Mouse (Mus musculus): ENCODE results near the gene Gbp7.
"Not testable (repeated sequence)": the region's sequence is repeated elsewhere in the genome, so short reads cannot be mapped to it uniquely, and the experiment has no call there.

Gene Gbp7

GRCm38 (mm10) chr3:142560296-142560948 is 30.3 kb downstream of the Gbp7 start:
- DNase-seq (ENCODE audit: low read depth, low spot score), result no peak

- no peak for DNase-seq (ENCODE audit: low read depth, low spot score)
Measured at GRCm38 (mm10) chr3:142561045-142561646, 31.0 kb downstream of the Gbp7 start.

- DNase-seq (ENCODE audit: low read depth, low spot score), result no peak
Measured at GRCm38 (mm10) chr3:142561666-142562065, 31.5 kb downstream of the Gbp7 start.

- DNase-seq (ENCODE audit: low read depth, low spot score), result not testable (repeated sequence)
Measured at GRCm38 (mm10) chr3:142567490-142567889, 37.3 kb downstream of the Gbp7 start.

GRCm38 (mm10) chr3:142570738-142571137 is 40.6 kb downstream of the Gbp7 start:
- DNase-seq (ENCODE audit: low read depth, low spot score), result no peak

GRCm38 (mm10) chr3:142577108-142577507 is 47.0 kb downstream of the Gbp7 start:
- no peak for DNase-seq (ENCODE audit: low read depth, low spot score)

GRCm38 (mm10) chr3:142578342-142578741 is 48.2 kb downstream of the Gbp7 start:
- no peak for DNase-seq (ENCODE audit: low read depth, low spot score)

GRCm38 (mm10) chr3:142583067-142583466 is 52.9 kb downstream of the Gbp7 start:
- DNase-seq (ENCODE audit: low read depth, low spot score), result no peak

GRCm38 (mm10) chr3:142587386-142587785 is 57.2 kb downstream of the Gbp7 start:
- DNase-seq (ENCODE audit: low read depth, low spot score), result no peak

GRCm38 (mm10) chr3:142588888-142589287 is 58.7 kb downstream of the Gbp7 start:
- no peak for DNase-seq (ENCODE audit: low read depth, low spot score)

- no peak for DNase-seq (ENCODE audit: low read depth, low spot score)
Measured at GRCm38 (mm10) chr3:142590431-142591067, 60.4 kb downstream of the Gbp7 start.

- DNase-seq (ENCODE audit: low read depth, low spot score), result no peak
Measured at GRCm38 (mm10) chr3:142594547-142594946, 64.4 kb downstream of the Gbp7 start, which contains the start of gene Gbp2b. TSS of gene Gbp2b (plus strand) at chr3:142594847.

GRCm38 (mm10) chr3:142597923-142598322 is 67.8 kb downstream of the Gbp7 start:
- no peak for DNase-seq (ENCODE audit: low read depth, low spot score)

Measured in retina, adult 2 months (tissue).